Mouse (Mus musculus) lung, adult 2 months (tissue): ENCODE measurements around the gene Gm20388.

Experiments
- CTCF ChIP-seq: fragments of 200-500 bp; IDR thresholded peaks from 2 replicates; pipeline ENCODE4 v1.5.1; 2011; ENCODE audit warnings: mild to moderate bottlenecking, low read length, control low read depth; ENCODE audit not compliant: insufficient read depth
- POLR2A ChIP-seq: fragments of 200-500 bp; IDR thresholded peaks from 2 replicates; pipeline ENCODE4 v1.6.1; 2011; ENCODE audit warnings: low read depth, mild to moderate bottlenecking, control low read depth, low read length, borderline replicate concordance; ENCODE audit errors: extremely low read depth

- TF ChIP-seq CTCF = no peak
- TF ChIP-seq POLR2A = no peak
These were observed 429.1 kb downstream of the Gm20388 start for GRCm38 (mm10) chr8:120339743-120340142.
